16 mouse cellular contexts compared by ENCODE assay signal in genomic region chr4:125930764-125931163, GRCm38 (mm10).
"Had no signal": no experiment of that assay in that cellular context is flagged by ENCODE, and none has a peak within 500 bp of the region (broad histone marks: within the 10 kb centered on the region; RNA-seq: fewer than 3 reads in every experiment).

No protein-coding gene starts in this region.

- H3K27me3 ChIP-seq: liver, embryonic 15.5 days; stomach, embryonic 15.5 days had no signal

- DNase-seq: kidney, adult 9 months; kidney, postnatal 14 days; layer of hippocampus, adult 9-11 months; lung, adult 2 months; lung, postnatal 36 days; midbrain, embryonic 14.5 days; right cerebral cortex, postnatal 14 days; thymus, postnatal 4 days had no signal

- H3K9ac ChIP-seq: liver, embryonic 15.5 days; neural tube, embryonic 13.5 days; stomach, embryonic 15.5 days had no signal

- H3K4me2 ChIP-seq: liver, embryonic 11.5 days; liver, embryonic 15.5 days; neural tube, embryonic 13.5 days; stomach, embryonic 15.5 days had no signal

- ATAC-seq: lung, postnatal 0 days had no signal

- H3K4me3 ChIP-seq: limb, embryonic 10.5 days; liver, embryonic 15.5 days; midbrain, embryonic 10.5 days; myocyte; neural tube, embryonic 13.5 days; stomach, embryonic 15.5 days had no signal

- H3K36me3 ChIP-seq: limb, embryonic 10.5 days; liver, embryonic 15.5 days; midbrain, embryonic 10.5 days; neural tube, embryonic 13.5 days; stomach, embryonic 15.5 days had no signal

- H3K9me3 ChIP-seq: limb, embryonic 10.5 days; liver, embryonic 15.5 days; midbrain, embryonic 10.5 days; neural tube, embryonic 13.5 days; stomach, embryonic 15.5 days had no signal

- H3K4me1 ChIP-seq: liver, embryonic 15.5 days; stomach, embryonic 15.5 days had no signal

- H3K27ac ChIP-seq: limb, embryonic 10.5 days; liver, embryonic 15.5 days; stomach, embryonic 15.5 days had no signal
